Mouse (Mus musculus): ENCODE results near the gene Glipr1l2.

DNA sequence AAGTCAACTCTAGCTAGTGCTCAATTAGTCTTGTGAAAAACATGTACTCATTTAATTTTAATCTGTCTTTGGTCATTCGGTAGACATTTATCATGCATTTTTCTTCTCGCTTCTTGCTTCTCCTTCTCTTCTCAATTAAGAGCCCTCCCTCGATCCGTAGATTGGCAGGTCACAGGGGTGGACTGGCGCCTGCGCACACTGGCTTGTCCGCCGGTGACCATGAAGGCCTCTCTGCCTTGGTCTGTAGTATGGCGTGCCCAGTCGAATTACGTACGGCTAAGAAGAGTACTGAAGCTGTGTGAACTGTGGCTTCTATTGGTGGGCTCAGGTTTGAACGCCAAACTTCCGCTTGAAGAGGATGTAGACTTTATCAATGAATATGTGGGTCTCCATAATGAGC lies at the start of gene Glipr1l2:
- TF ChIP-seq POLR2A (IDR thresholded peaks at IDR 0.05; ENCODE audit: low read depth, low read length) (no peak), CTCF (conservative IDR thresholded peaks at IDR 0.05; ENCODE audit: insufficient read depth, insufficient read length, low read depth, low read length) (no peak)

All from kidney, adult 2 months (tissue).